Mouse (Mus musculus): ENCODE measurements around the gene Rab5if. TPM values are rescaled to one million over a fixed set of nuclear protein-coding genes. Genes with fewer than 3 reads are reported as not detected.
"Not testable (repeated sequence)": the region's sequence is repeated elsewhere in the genome, so short reads cannot be mapped to it uniquely, and the experiment has no call there.

The Rab5if gene
- polyA plus RNA-seq, 1 experiment: 113 TPM

DNA sequence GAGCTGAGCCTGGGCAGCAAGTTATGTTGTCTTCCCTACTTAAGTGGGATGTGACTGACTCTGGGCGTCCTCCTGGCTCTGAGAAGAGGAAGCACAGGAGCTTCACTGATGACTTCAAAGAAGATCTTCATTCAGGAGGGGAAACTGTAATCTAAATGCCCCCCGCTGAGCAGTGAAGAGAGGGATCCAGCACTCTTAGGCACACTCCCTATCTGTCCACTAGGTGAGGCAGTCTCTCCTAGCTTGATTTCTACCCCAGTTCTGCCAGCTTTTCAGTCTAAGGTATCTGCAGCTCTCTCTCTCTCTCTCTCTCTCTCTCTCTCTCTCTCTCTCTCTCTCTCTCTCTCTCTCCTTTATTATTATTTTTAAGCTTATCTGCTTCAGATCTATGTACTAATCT is 40.4 kb downstream of the Rab5if start:
- DNase-seq: no peak
- 44% methylated on average over 2 of the region's 2 CpGs for WGBS
- H3K4me3 ChIP-seq (ENCODE audit: control insufficient read depth, insufficient read depth, low read length): no peak overlapping the region
- no peak overlapping the region for H3K27ac ChIP-seq (ENCODE audit: control insufficient read depth, insufficient read depth, low read length)
- H3K4me1 ChIP-seq (replicated peaks; ENCODE audit: control insufficient read depth, insufficient read depth, low read length): no peaks in the 10 kb centered on the region
- H3K36me3 ChIP-seq (ENCODE audit: control insufficient read depth, insufficient read depth, low read length): no peaks in the 10 kb centered on the region
- TF ChIP-seq CTCF (IDR thresholded peaks at IDR 0.05; ENCODE audit: borderline replicate concordance, control insufficient read depth, extremely low read depth, insufficient read depth, low read length, poor library complexity) (no peak), POLR2A (IDR thresholded peaks at IDR 0.05; ENCODE audit: control insufficient read depth, extremely low read depth, insufficient read depth, low read length, poor library complexity) (no peak)
- no peaks in the 10 kb centered on the region for H3K27me3 ChIP-seq (ENCODE audit: control insufficient read depth, insufficient read depth, low read length)

DNA sequence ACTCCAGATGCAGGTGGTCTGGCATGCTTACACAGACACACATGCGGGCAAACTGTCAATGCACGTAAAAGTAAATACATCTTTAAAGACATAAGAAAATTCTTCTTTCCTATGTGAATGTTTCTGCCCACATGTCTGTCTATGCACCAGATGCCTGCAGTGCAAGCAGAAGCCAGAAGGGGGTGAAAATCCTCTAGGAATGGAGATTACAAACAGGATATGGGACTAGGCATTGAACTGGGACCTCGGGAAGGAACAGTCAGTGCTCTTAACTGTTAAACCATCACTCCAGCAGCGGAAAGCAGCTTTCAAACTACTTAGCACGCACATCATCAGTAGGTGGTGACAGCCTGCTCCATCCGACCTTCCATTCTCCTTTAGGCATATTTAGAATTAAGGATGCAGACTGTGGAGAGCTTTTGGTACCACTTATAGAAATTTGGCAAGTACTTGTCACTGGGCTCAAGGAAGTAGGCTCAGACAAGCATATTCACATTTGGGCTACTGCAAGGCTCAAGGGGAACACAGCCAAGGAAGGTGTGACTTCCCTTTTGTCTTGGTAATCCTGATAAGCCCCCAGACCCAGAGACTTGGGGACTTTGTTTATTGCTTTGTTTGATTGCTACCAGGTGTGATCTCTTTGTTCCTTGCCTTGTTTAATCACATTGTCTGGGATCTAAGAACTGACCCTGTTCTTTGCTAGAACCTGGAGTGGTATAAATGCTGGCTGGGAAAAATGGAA is 42.2 kb downstream of the Rab5if start:
- no peaks in the 10 kb centered on the region for H3K4me1 ChIP-seq (replicated peaks; ENCODE audit: control insufficient read depth, insufficient read depth, low read length)
- 81% methylated on average over 6 of the region's 6 CpGs for WGBS
- no peak overlapping the region for H3K4me3 ChIP-seq (ENCODE audit: control insufficient read depth, insufficient read depth, low read length)
- DNase-seq: peak; percentile 20
- no peaks in the 10 kb centered on the region for H3K36me3 ChIP-seq (ENCODE audit: control insufficient read depth, insufficient read depth, low read length)
- no peak for TF ChIP-seq CTCF (IDR thresholded peaks at IDR 0.05; ENCODE audit: borderline replicate concordance, control insufficient read depth, extremely low read depth, insufficient read depth, low read length, poor library complexity)
- no peak for TF ChIP-seq POLR2A (IDR thresholded peaks at IDR 0.05; ENCODE audit: control insufficient read depth, extremely low read depth, insufficient read depth, low read length, poor library complexity)
- no peak overlapping the region for H3K27ac ChIP-seq (ENCODE audit: control insufficient read depth, insufficient read depth, low read length)
- no peaks in the 10 kb centered on the region for H3K27me3 ChIP-seq (ENCODE audit: control insufficient read depth, insufficient read depth, low read length)

DNA sequence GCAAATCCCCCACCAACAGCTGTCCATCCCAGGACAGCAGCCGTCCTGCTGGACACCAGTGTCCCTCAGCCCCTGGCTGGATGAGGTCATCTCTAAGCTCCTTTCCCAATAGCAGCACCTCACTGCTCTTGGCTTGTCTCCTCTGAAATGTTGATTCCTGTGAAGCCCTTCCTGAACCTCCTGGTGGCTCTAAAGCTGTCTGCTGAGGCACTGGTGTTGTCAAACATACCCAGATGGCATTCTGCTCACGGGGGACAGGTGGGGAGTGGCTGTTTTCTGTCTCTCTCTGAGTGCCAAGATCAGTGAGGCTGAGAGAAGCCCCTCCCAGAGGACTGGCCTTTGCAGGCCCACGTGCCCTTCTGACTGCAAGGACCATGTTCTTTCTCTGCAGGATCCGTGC is 43.0 kb downstream of the Rab5if start:
- WGBS: 85% methylated on average over 4 of the region's 4 CpGs

DNA sequence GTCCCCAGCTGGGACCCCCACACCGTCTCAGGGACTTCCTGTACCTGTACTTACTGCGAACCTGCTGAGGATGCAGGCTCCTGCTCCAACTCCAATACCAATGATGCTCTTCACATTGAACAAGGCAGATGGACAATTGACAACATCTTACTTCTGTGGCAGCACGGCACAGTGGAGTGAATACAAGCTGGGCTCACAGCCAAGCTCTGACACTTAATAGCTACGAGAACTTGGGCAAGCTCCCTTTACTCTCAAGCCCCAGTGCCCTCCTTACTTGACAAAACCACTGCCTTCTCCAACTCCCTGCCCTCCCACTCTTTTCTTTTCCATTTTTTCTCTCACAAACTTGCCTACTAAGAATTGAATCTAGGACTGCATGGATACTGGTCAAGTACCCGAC is 50.3 kb downstream of the Rab5if start:
- no peak overlapping the region for H3K27ac ChIP-seq (ENCODE audit: control insufficient read depth, insufficient read depth, low read length)
- no peaks in the 10 kb centered on the region for H3K36me3 ChIP-seq (ENCODE audit: control insufficient read depth, insufficient read depth, low read length)
- no peak for TF ChIP-seq POLR2A (IDR thresholded peaks at IDR 0.05; ENCODE audit: control insufficient read depth, extremely low read depth, insufficient read depth, low read length, poor library complexity)
- no peak for TF ChIP-seq CTCF (IDR thresholded peaks at IDR 0.05; ENCODE audit: borderline replicate concordance, control insufficient read depth, extremely low read depth, insufficient read depth, low read length, poor library complexity)
- no peaks in the 10 kb centered on the region for H3K27me3 ChIP-seq (ENCODE audit: control insufficient read depth, insufficient read depth, low read length)
- no peak overlapping the region for H3K4me3 ChIP-seq (ENCODE audit: control insufficient read depth, insufficient read depth, low read length)
- 74% methylated on average over 5 of the region's 5 CpGs for WGBS
- H3K4me1 ChIP-seq (replicated peaks; ENCODE audit: control insufficient read depth, insufficient read depth, low read length): peaks cover 6% of the 10 kb centered on the region
- DNase-seq: no peak

More for the DNA sequence above, 43.0 kb downstream of the Rab5if start:
- DNase-seq; H3K36me3 ChIP-seq (ENCODE audit: control insufficient read depth, insufficient read depth, low read length); H3K27me3 ChIP-seq (ENCODE audit: control insufficient read depth, insufficient read depth, low read length); H3K27ac ChIP-seq (ENCODE audit: control insufficient read depth, insufficient read depth, low read length); H3K4me1 ChIP-seq (replicated peaks; ENCODE audit: control insufficient read depth, insufficient read depth, low read length); H3K4me3 ChIP-seq (ENCODE audit: control insufficient read depth, insufficient read depth, low read length): not testable (repeated sequence)

DNA sequence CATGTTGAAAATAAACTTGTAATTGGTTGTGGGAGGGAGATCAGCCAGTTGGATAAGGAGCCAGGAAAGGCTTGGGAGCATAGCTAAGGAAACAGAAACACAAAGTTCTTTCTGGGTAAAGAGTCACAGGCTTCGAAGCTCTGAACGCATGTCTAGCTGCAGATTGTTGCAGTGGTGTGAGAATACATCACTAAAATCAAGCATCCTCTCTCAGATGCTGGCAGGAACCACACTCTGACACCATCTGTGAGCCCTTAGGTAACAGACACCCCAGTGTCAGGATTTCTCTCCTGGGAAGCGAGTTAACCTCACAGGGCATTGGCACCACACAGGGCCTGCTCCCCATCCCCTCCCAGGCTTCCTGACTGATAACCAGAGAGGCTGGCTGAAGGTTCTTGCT is 52.6 kb downstream of the Rab5if start:
- TF ChIP-seq POLR2A (IDR thresholded peaks at IDR 0.05; ENCODE audit: control insufficient read depth, extremely low read depth, insufficient read depth, low read length, poor library complexity) (no peak), CTCF (IDR thresholded peaks at IDR 0.05; ENCODE audit: borderline replicate concordance, control insufficient read depth, extremely low read depth, insufficient read depth, low read length, poor library complexity) (no peak)
- H3K27me3 ChIP-seq (ENCODE audit: control insufficient read depth, insufficient read depth, low read length): no peaks in the 10 kb centered on the region
- H3K36me3 ChIP-seq (ENCODE audit: control insufficient read depth, insufficient read depth, low read length): no peaks in the 10 kb centered on the region
- H3K4me3 ChIP-seq (ENCODE audit: control insufficient read depth, insufficient read depth, low read length): no peak overlapping the region
- H3K27ac ChIP-seq (ENCODE audit: control insufficient read depth, insufficient read depth, low read length): no peak overlapping the region
- peaks cover 19% of the 10 kb centered on the region for H3K4me1 ChIP-seq (replicated peaks; ENCODE audit: control insufficient read depth, insufficient read depth, low read length)
- WGBS: 95% methylated on average over 3 of the region's 3 CpGs
- DNase-seq: no peak

DNA sequence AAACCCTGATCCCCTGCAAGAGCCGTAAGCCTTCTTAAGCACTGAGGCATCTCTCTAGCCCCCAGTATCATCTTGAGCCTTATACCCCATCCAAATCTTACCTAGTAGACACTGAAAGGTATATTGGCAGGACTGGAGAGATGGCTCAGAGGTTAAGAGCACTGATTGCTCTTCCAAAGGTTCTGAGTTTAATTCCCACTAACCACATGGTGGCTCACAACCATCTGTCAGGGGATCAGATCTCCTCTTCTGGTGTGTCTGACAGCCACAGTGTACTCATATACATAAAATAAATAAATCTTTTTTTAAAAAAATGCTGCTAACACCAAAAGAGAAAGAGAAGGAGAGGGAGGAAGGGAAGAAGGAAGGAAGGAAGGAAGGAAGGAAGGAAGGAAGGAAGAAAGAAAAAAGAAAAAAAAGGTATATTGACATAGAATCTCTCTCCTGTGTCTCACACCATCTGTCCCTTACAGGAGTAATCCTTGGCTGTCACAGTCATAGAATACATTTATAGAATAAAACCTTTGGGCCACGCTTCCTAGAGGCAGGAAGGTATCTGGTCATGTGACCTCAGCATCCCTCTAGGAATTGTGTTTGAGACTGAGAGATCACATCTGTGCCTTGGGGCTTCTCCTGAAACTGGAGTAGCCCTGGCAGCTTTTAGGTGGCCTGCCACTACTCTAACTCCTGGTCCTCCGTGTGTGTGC is 53.6 kb downstream of the Rab5if start:
- H3K4me1 ChIP-seq (replicated peaks; ENCODE audit: control insufficient read depth, insufficient read depth, low read length): peaks cover 19% of the 10 kb centered on the region
- H3K27ac ChIP-seq (ENCODE audit: control insufficient read depth, insufficient read depth, low read length): no peak overlapping the region
- H3K27me3 ChIP-seq (ENCODE audit: control insufficient read depth, insufficient read depth, low read length): no peaks in the 10 kb centered on the region
- H3K4me3 ChIP-seq (ENCODE audit: control insufficient read depth, insufficient read depth, low read length): no peak overlapping the region
- 97% methylated on average over 3 of the region's 3 CpGs for WGBS
- TF ChIP-seq CTCF (IDR thresholded peaks at IDR 0.05; ENCODE audit: borderline replicate concordance, control insufficient read depth, extremely low read depth, insufficient read depth, low read length, poor library complexity): no peak
- no peak for TF ChIP-seq POLR2A (IDR thresholded peaks at IDR 0.05; ENCODE audit: control insufficient read depth, extremely low read depth, insufficient read depth, low read length, poor library complexity)
- no peaks in the 10 kb centered on the region for H3K36me3 ChIP-seq (ENCODE audit: control insufficient read depth, insufficient read depth, low read length)
- DNase-seq: no peak
